Mouse (Mus musculus) gastrocnemius, adult 18-20 months (tissue): Measurements from ENCODE around the gene Lyz1. TPM values are rescaled to one million over a fixed set of nuclear protein-coding genes. Genes with fewer than 3 reads are reported as not detected.
A peak's percentile ranks its signal among the peaks of the same experiment; 100 is the strongest.
"Not testable (repeated sequence)": the region's sequence is repeated elsewhere in the genome, so short reads cannot be mapped to it uniquely, and the experiment has no call there.

ENCODE experiments used
- DNase-seq: peaks from one replicate; pipeline ENCODE4 v3.0.0; 2021; ENCODE audit warnings: low spot score
- long read RNA-seq, 2 experiments: library from polyadenylated mRNA; stranded (forward); transcript quantifications; one replicate each; pipeline ENCODE4 v2.0.0; 2021
- total RNA-seq, 2 experiments: library from RNA; stranded (reverse); gene quantifications; 2 replicates each; pipeline ENCODE4 v1.2.3; 2021

Gene Lyz1
- 1 to 10 TPM; 3.9 to 6.6 TPM for total RNA-seq
- long read RNA-seq, experiment 1, partial matches to known transcripts, result 0 of 1 reads
- long read RNA-seq, experiment 1, other reads (novel, unspliced or antisense), result 0 of 1 reads
- long read RNA-seq, experiment 2, result 0 reads

DNA sequence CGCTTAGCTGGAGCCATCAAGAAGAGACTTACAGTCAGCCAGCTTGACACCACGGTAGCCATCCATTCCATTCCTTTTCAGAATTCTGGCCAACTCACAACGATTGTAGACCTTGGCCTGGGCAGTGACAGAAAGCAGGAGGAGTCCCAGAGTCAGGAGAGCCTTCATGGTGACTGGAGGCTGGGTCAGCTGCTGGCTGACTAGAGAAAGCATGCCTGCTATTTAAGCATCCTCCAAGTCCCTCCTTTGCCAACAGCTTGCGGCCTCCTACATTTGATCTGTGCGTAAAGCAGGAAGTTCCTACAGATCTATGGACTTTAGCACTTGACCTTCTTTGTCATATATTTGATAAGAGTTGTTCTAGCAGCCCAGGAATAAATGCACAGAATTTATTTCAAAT, at the start of gene Lyz1:
Lyz1 (minus strand) TSS at position 198 of the 400 bp plus-strand sequence.
- DNase-seq, result no peak

DNA sequence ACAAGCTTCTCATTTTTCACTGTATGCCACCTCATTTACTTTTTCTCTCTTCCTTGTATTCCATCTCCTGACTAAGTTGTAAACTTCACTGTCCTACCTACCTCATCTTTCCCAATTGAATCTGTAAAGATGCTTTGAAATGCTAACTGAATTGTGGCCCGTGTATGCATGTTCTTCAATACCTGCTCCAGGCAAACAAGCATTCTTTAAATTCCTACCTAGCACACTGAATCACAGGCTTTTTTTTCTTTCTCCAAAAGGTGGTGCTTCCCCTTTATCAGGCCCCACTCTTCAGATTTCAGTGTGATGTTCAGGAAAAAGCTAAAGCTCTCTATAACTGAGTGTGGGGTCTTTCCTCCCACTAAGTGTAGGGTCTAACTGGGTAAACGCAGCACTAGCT, 49.7 kb upstream of the Lyz1 start:
- no peak for DNase-seq

DNA sequence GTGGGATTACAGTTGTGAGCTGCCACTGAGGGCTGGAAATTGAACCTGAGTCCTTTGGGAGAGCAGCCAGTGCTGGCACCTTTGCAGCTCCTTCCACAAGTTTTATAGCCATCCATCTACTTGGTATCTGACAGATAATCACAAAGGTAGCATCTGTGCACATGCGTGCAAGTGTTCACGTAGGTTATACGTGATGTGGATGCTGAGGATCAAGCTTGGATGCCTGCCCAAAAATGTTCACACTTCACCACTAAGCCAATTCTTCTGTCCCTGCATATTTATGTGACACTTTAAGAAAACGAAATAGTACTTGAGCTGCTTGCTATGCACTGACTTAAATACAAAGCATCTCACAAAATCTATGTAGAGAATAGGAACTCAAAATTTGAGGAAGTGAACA, 48.4 kb upstream of the Lyz1 start:
- DNase-seq, result no peak

DNA sequence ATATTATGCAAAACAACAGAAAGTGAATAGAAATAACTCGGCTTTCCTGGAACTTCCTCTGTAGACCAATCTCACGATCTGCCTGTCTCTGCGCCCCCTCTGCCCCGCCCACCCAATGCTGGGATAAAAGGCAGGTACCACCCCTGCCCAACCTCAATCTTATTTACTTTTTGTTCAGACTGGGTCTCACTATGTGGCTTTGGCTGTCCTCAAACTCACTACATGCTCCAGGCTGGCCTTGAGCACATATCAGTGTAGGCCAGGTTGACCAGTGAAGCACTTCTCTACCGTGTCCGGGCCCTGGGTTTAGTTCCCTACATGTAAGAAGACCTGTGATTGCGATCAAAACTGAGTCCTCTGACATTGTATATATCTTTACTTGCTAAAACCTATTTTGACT, 46.6 kb upstream of the Lyz1 start:
- no peak for DNase-seq

DNA sequence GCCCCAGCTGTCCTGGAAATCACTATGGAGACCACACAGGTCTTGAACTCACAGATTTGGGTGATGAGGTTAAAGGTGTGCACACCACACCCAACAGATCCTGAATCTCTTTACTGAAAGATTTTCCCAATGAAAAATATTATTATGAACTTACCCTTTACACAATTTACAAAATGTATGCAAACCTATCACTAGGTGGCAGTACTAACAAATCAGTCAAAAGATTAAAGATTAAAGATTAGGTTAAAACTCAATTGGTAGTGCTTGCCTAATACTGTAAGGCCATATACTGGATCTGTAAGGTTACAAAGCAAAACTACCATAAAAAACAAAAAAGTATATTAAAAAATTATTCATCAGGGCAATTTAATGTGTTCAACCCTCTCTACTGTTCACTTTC, 45.3 kb upstream of the Lyz1 start:
- DNase-seq, result no peak

DNA sequence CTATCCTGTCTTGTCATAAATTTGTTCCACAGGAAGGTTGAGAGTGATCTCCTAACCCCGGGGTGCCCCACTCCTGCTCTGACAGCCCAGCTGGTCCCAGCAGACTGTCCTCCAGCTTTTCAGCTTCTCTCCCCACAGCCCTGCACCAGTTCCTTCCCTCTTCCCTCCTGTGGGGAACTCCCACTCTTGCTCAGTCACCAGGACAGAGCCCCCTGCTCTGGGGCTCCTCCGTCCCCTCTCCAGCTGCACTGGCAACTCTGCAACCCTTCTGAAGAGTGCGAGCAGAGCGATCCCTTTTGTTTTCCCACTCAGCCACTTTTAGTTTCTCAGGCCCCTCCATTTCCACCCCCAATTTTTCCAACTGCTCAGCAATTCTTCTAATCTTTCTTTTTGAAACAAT, 43.0 kb upstream of the Lyz1 start:
- DNase-seq, result no peak

DNA sequence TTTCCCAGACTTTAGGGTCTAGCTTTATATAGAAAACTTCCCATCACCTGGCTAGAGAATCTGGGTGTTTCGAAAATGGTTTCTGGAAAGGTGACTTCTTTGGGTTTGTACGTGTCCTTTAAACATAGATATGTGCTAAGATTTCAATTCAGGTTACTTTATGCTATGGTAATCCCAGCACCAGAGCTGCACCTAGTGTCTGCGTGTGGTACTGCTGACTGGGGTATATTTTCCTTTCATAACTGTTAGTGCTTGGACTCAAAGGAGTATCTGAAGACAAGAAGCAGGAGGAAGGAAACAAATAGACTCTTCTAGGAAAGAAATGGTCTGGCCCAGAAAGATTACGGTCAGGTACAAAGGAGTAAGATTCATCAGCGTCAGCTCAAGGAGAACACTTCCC, 37.9 kb upstream of the Lyz1 start:
- peak; percentile 9 for DNase-seq

DNA sequence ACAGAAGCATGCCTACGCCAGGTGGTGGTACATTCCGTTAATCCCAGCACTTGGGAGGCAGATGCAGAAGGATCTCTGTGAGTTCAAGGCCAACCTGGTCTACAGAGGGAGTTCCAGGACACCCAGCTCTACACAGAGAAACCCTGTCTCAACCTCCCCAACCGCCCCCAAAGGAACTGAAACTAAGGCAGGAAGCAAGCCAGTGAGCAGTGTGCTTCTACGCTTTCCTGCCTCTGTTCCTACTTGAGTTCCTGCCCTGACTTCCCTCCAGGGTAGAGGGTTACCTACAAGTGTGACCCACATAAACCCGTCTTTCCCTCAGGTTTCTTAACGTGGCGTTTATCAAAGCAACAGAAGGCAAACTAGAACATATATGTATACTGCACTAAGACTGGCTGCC, 31.1 kb upstream of the Lyz1 start:
- no peak for DNase-seq

DNA sequence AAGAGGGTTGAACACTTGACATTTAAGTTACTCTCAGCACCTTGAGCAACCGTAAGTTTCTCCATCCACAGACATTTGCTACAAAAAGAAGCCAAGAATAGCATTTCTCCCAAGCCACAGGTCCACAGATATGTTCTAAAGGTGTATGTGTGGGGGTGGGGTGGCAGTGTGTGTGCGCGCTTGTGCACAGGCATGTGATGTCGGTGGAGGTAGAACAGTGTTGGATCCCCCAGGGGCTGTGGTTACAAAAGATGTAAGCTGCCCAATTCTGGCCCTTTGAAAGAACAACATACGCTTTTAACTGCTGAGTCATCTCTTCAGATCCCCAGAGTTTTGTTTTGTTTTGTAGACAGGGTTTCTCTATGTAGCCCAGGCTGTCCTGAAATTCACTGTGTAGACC, 30.0 kb upstream of the Lyz1 start:
- DNase-seq, result no peak

DNA sequence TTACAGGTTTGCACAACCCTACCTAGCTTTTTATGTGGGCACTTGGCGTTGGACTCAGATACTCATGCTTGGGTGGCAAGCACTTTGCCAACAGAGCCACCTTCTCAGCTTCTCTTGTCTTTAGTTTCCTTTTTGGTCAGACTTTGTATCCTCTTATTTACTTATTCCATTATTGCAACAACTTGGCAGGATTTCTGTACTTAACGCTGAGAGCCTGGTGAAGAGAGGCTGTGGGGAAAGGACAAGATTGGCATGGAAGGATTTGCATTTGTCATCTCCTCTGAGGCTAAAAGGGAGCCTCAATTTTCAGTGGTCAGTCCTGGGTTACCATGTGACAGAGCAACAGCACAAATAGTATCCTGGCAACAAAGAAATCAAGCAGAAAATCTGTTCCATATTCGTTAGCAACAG, 27.9 kb upstream of the Lyz1 start:
- DNase-seq, result no peak

DNA sequence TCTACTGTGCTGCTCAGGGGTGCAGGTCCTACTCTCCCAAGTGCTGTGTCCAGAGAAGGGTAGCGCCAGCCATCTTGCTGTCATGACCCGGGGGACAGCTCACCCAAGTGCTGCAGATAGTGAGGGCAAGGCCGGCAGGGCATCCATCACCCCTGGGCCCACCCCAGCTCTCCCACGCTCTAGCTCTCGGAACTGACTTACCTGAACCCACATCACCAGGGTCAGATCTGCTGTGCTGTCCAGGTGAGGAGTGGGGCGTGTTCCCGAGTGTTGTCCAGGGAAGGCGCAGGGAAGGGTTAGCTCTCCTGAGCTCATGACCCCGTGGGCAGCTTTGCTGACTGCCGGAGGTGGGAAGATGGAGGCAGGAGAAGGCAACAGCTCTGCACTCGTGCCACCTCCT, 23.7 kb upstream of the Lyz1 start:
- DNase-seq, result no peak

DNA sequence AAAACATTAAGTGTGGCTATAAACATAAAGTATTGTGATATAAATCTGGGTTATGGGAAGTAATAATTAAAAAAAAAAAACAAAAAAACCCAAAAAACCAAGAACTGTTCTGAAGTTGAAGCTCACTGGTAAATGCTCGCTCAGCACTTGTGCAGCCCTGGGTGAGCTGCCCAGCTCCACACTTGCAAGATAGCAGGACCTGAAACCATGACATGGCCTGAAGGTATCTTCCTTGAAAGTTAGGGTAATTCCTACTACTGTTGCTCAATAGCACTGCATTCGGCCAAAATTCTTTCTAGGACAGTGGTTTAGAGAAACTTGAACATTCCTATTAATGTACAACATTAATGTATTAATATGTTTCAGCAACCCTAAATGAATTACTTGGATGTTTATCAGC, 20.5 kb upstream of the Lyz1 start:
- no peak for DNase-seq

DNA sequence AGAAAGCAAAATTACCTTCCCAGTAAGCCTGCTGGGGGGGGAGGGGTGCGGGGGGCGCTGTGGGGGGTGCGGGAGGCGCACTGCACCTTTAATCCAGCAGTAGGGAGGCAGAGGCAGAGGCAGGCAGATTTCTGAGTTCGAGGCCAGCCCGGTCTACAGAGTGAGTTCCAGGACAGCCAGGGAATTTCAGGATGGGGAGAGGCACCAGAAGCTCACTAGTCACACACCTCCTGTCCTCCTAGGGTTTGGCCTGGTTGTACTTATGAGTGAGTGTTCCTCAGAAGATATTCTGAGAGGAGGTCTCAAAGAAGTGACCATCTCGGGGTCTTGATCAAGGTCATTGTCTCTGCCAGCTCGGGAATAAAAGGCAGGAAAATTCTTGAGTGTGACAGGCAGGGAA, 19.5 kb upstream of the Lyz1 start:
- no peak for DNase-seq

DNA sequence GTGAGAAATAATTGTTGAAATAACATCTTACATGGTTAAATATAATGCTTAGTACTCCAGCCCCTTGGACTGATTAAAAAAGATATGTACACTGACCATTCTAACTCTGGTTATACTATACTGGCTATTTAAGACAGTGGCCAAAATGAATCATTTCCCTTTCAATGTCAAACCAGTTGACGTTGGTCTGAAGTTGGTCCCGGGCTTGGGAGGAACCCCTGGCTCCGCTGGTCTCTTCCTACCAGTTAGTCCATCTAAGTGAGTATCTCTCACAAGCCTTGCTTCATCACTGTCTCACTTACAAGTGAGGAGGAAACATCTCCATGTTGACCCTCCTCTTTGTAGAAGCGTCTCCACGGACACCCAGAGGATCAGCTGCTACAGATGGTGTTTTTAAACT, 11.7 kb upstream of the Lyz1 start:
- no peak for DNase-seq

DNA sequence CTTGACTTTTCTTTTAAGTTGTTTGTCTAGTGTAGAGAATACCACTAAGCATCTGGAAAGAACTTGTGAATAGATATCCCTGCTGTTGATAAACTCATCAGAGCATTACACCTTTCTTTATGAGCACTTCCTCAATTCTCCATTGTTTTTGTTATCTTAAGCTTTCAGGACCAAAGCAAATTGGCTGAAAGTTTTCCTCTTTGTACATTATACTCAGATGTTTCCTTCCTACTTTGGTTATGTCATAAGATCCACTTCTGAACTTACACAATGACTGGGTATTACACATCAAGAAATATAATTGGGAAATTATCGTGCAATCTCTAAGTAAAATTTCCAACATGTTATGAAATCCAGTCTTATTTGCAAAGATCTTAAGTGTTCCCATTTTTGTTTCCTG, 9.0 kb upstream of the Lyz1 start:
- no peak for DNase-seq

DNA sequence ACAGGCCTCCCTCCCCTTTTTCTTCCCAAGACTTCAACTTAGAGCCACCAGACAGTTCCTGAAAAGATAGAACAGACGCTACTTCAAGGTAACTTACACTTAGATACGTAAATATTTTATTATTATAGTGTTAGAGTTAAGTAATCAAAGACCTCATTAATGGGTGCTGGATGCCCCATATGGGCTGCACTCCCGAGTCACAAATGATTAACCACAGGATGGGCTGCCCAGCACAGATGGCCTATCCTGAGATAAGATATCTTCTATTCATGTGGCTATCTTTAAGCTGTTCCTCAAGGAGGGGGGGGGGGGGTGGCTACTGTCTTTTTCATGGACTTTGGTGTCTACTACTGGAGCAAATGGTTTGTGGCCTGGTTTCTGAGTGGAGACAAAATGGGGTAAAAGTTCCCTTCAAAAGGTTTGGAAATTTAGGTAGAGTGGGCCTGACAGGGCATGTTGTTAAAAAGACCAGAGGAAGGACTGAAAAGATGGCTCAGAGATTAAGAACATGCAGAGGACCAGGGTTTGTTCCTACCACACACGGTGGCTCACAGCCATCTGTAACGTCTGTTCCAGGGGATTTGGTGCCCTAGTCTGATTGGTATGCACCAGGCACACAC, 7.3 kb upstream of the Lyz1 start:
- DNase-seq, result no peak

DNA sequence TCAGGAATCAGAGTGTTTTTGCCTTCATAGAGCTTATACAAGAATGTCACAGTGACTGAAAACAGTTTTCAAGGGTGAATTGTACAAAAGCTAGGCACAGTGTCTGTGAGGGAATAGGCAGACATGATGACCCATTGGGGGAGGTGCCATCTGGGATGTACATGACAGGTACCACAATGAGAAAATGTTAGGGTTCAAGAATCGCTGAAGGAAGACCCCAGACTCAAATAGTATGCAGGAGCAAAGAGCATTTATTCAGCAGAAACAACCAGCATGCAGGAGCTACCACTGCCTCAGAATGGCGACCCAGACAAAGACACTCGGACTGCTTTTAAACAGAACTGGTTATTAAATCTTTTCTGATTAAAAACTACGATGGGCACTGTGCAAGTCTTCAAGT, 6.4 kb upstream of the Lyz1 start:
- DNase-seq, result no peak

DNA sequence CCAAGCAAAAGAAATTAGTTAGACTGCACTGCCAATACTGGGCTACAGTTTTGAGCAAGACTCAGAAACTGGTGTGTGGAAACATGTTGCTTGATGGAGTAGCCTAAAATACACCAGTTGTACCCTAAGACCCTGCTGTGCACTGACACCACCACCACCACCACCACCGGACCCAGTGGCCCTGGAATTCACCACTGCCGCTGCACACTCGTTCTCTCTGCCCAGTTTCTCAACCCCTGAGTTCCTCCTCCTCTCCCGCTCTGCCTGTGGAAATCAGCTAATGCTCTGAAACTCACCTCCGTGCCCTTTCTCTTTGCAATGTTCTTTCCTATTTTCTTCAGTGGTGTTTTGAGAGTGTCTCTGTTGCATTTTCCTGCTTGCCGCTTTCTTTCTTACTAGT, 5.7 kb upstream of the Lyz1 start:
- no peak for DNase-seq

DNA sequence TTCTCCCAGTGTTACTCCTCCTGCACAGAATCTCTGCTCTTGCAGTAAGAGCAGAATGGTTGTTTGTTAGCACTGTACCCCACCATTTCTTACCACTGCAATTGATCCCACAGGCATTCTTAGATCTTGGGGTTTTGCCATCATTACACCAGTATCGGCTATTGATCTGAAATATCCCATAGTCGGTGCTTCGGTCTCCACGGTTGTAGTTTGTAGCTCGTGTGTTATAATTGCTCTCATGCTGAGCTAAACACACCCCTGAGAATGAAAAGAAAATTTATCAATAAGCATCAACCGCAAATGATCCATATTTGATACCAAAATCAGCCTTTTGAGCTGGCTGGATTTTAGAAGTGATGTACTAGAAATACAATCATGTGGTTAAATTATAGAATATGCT, 1.7 kb downstream of the Lyz1 start:
- DNase-seq, result not testable (repeated sequence)

DNA sequence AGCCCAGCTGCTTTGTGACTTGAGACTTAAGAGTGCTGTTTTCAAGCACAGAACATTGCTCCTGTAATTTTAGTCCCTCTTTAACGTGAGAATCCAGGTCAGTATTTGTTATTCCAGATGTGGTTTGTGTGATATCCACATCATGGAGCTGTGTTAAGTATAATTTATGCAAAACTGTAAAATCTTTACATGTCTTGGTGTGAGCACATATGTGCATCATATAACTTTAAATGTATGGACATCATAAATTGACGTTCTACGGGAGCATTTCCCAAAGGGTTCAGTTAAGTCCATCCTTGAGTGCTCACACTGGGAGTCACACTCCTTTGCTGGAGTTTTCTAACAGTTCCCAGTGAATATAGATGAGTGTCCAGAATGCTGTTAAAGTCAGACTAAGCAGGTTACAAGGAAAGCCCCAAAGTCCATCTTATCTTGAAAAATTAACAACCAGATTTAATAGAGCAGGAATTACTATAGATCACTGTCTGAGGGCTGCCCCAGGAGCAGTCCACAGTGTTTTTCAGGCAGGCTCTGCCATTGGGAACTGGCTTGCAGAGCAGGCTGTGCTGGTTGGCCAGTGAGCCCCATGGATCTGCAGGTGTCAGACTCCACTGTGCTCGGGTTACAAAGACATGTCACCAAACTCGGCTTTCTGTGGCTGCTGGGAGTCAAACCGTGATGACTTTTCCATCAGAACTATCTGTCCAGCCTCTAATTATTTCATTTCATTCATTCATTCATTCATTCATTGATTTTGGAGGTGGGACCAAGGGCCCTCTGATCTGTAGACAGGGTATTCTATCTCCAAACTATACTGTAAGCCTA, 2.4 kb downstream of the Lyz1 start:
- no peak for DNase-seq

DNA sequence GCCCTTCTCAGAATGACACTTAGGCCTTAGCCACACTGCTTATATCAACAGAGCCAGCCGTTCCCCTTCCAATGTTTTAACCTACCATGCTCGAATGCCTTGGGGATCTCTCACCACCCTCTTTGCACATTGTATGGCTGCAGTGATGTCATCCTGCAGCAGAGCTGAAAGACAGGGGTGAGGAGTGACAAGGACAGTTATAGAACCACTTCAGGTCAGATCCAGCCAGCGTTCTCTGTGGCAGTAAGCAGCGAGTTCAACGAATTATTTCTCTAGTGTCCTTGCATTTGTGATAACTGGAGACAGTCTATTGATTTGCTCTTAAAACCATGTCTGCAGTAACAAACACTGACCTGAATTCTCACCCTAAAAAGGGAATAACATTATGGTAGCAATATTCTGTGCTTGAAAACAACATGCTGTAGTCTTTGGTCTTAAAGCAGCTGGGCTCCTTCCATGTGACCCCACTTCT, 3.6 kb downstream of the Lyz1 start:
- not testable (repeated sequence) for DNase-seq

DNA sequence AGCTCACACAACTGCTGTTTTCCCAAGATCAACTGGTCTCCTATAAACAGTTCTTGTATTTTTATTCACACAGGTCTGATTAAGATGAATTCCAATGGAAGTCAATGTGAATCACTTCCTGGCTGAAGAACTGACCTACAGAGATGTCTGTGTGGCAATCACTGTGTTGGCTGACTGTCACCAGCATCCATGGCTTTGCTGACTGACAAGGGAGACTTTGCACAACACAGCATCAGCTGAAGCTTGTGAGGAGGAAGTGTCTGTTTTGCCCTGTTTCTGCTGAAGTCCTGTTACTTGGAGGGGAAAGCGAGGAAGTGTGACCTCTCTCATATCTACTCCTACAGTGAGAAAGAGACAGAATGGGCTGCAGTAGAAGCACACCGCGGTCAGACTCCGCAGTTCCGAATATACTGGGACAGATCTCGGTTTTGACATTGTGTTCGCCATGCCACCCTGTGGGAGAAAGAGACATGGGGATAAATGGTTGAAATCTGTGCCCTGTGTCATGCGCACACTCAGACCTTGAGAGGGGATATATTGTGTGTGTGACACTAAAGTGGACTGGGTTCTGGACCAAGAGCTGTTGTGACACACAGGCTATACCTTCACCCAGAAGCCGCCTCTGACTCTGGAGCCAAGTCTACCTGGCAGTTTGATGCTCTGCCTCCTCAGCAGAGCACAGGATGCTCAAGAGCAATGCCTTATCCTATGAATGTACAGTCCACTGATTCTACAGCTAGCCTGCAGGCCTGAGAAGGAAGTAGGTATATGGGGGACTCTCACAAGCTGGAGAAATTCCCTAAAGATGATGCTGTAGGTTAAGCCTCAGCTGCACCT, 4.3 kb downstream of the Lyz1 start:
- DNase-seq, result no peak
